Mouse (Mus musculus) midbrain, postnatal 0 days (tissue): ENCODE measurements around the gene Trim41. TPM values are rescaled to one million over a fixed set of nuclear protein-coding genes. Genes with fewer than 3 reads are reported as not detected.
"Not testable (repeated sequence)": the region's sequence is repeated elsewhere in the genome, so short reads cannot be mapped to it uniquely, and the experiment has no call there.

Source experiments
- ATAC-seq: fragments of 200-750 bp; cut with Nextera tagmentation; 2 replicates; pipeline ENCODE4 v1.8.0; 2017; ENCODE audit warnings: moderate number of reproducible peaks, mild to moderate bottlenecking, moderate TSS enrichment, moderate library complexity; ENCODE audit not compliant: low FRiP score
- DNase-seq: peaks from one replicate; pipeline ENCODE4 v3.0.0-alpha.2; 2015; ENCODE audit warnings: low spot score
- H3K27ac ChIP-seq: fragments of 300-500 bp; sonication (generic); 2 replicates; pipeline ENCODE4 v1.5.1; 2014; ENCODE audit warnings: low read depth, mild to moderate bottlenecking, low read length, mixed read lengths
- H3K27me3 ChIP-seq: fragments of 300-500 bp; sonication (generic); 2 replicates; pipeline ENCODE4 v1.6.1; 2014; ENCODE audit warnings: low read length, control low read depth, mixed read lengths; ENCODE audit not compliant: insufficient read depth
- H3K36me3 ChIP-seq: fragments of 300-500 bp; sonication (generic); 2 replicates; pipeline ENCODE4 v1.6.1; 2014; ENCODE audit warnings: low read length, control low read depth, mixed read lengths; ENCODE audit not compliant: insufficient read depth
- H3K4me1 ChIP-seq: fragments of 300-500 bp; sonication (generic); 2 replicates; pipeline ENCODE4 v1.6.1; 2014; ENCODE audit warnings: mild to moderate bottlenecking, control low read depth, antibody characterized with exemption, low read length, mixed read lengths; ENCODE audit not compliant: insufficient read depth
- H3K4me2 ChIP-seq: fragments of 300-500 bp; sonication (generic); 2 replicates; pipeline ENCODE4 v1.6.1; 2014; ENCODE audit warnings: low read depth, mild to moderate bottlenecking, low read length, mixed read lengths; ENCODE audit not compliant: poor library complexity, severe bottlenecking
- H3K4me3 ChIP-seq: fragments of 300-500 bp; sonication (generic); 2 replicates; pipeline ENCODE4 v1.5.1; 2014; ENCODE audit warnings: low read depth, mild to moderate bottlenecking, low read length, moderate library complexity
- H3K9ac ChIP-seq: fragments of 300-500 bp; sonication (generic); replicated peaks from 2 replicates; pipeline ENCODE4 v1.6.1; 2014; ENCODE audit warnings: mild to moderate bottlenecking, low read length, moderate library complexity, mixed read lengths; ENCODE audit not compliant: poor library complexity, severe bottlenecking
- H3K9me3 ChIP-seq: fragments of 300-500 bp; sonication (generic); 2 replicates; pipeline ENCODE4 v1.6.1; 2016; ENCODE audit warnings: low read length, control low read depth
- CTCF ChIP-seq: IDR thresholded peaks from 2 replicates; pipeline ENCODE4 v1.5.1; 2016; ENCODE audit warnings: antibody characterized with exemption, mild to moderate bottlenecking
- WGBS: fragments of 180-500 bp; shearing (Covaris S2); extraction: QIAGEN DNeasy Blood & Tissue Kit; methylation state at CpG from one replicate; pipeline ENCODE4 v1.1.7; 2014; 5-methylcytosine and 5-hydroxymethylcytosine counted together
- polyA plus RNA-seq: library from polyadenylated mRNA; unstranded; fragments of >200 nt; fragmentation: Nextera tagmentation; extraction: Ambion mirVana; gene quantifications from 2 replicates; pipeline ENCODE4 v1.2.1, GENCODE M21; 2015
- total RNA-seq: library from RNA; depleted of rRNA; stranded (reverse); fragments of >200 nt; gene quantifications from 2 replicates; pipeline ENCODE4 v1.2.3, GENCODE M21; 2014

Trim41 gene
- total and polyA plus RNA-seq, 2 experiments from 2014 or later, result 5.0 to 38.9 TPM

DNA sequence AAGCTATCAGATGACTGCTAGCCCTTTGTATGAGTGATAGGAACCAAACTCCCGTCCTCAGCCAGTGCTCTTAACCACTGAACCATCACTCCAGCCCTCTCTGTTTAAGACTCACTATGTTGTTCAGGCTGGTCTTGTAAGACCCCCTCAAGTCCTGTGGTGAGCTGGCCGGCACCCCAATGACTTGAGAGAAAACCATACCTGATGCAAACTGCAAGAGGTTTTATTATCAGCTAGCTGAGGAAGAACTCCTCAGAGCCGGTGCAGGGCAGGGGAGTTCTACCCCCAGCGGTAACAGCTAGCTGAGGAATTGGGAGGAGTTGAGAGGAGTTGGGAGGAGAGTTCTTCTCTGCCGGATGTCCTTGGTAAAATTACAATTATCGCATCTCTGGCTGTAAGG lies 10.8 kb upstream of the Trim41 start:
- H3K4me3 ChIP-seq, result no peak overlapping the region
- TF ChIP-seq CTCF, result no peak
- H3K27ac ChIP-seq, result no peak overlapping the region
- WGBS, result 70% methylated on average over 6 of the region's 6 CpGs
- H3K4me2 ChIP-seq, result no peak overlapping the region
- no peak overlapping the region for H3K9ac ChIP-seq
- DNase-seq (no peak), ATAC-seq (no peak)
- H3K4me1 ChIP-seq, result peaks cover 6% of the 10 kb centered on the region; the same call in 1 of the 2 replicates
- no peaks in the 10 kb centered on the region for H3K36me3 ChIP-seq
- H3K9me3 ChIP-seq, result no peaks in the 10 kb centered on the region
- H3K27me3 ChIP-seq, result no peaks in the 10 kb centered on the region

DNA sequence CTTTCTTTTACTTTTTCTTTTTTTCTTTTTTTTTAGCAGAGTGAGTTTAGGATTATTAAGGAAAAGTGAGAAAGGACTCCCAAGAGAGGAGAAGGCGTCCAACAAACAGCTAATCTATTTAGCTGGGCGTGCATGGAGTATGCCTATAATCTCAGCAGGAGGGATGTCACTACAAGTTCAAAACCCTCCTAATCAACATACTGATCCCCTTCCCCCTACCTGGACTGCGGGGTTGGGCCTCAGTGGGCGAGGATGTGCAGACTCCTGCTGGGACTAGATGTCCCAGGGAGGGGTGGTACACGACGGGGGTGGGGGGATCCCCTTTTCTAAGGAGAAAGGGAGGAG lies 9.6 kb upstream of the Trim41 start:
- Histone ChIP-seq H3K4me3 (peak overlapping the region; percentile 43), H3K4me2 (peak overlapping the region; percentile 51), H3K9ac (no peak overlapping the region), H3K36me3 (no peaks in the 10 kb centered on the region), H3K27me3 (no peaks in the 10 kb centered on the region), H3K4me1 (peaks cover 6% of the 10 kb centered on the region; the same call in 1 of the 2 replicates), H3K9me3 (no peaks in the 10 kb centered on the region), H3K27ac (no peak overlapping the region)
- WGBS, result 1% methylated on average over 6 of the region's 6 CpGs
- no peak for TF ChIP-seq CTCF
- DNase-seq (no peak), ATAC-seq (no peak)

GRCm38 (mm10) chr11:48825979-48826751 lies 9.0 kb upstream of the Trim41 start, which contains the start of the genes Trim7 and Gm12184:
Gene Trim7, plus strand, starts transcription at chr11:48826140.
Gene Gm12184, minus strand, starts transcription at chr11:48826655.
- H3K9me3 ChIP-seq, DNase-seq, H3K27ac ChIP-seq, H3K36me3 ChIP-seq, H3K4me1 ChIP-seq, H3K27me3 ChIP-seq, H3K9ac ChIP-seq: not testable (repeated sequence)
- H3K4me3 ChIP-seq, result peak within 1 kb of the TSS; percentile 43
- ATAC-seq, result peak; percentile 76
- peak within 1 kb of the TSS; percentile 51 for H3K4me2 ChIP-seq
- WGBS, result under 1% methylated on average over 27 of the region's 92 CpGs
- peak; percentile 13; the same call in 1 of the 2 replicates for TF ChIP-seq CTCF

DNA sequence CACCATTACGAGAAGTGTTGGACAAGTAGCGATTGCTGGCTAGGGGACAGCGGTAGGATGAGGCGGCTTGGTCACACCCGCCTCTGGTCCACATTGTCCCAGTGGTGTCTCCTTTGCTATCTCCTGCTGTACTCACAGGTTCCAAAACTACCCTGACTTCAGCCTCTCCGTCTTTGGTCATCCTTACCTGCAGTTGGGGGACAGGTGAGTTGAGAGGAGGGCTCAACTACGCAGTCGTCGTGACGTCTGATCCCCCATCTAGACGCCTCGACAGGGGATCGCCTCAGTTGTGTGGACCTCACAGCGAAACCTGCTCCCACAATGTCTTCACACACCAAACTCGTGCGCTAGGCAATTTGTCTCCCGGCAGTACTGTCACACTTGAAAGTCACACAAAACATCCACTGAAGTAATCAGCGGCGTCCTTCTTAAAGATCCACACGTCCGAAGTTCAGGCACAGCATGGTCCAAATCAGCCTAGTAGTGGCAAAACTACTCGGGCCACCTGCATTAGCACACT lies 7.2 kb upstream of the Trim41 start:
- Histone ChIP-seq H3K4me3 (peak overlapping the region; percentile 38), H3K9me3 (no peaks in the 10 kb centered on the region), H3K27ac (no peak overlapping the region), H3K4me2 (peak overlapping the region; percentile 69), H3K9ac (0 out of 2 replicates have a peak overlapping the region, but pooled peaks have one; percentile 33), H3K36me3 (no peaks in the 10 kb centered on the region), H3K27me3 (no peaks in the 10 kb centered on the region), H3K4me1 (peaks cover 6% of the 10 kb centered on the region; the same call in 1 of the 2 replicates)
- no peak for ATAC-seq
- 6% methylated on average over 22 of the region's 22 CpGs for WGBS
- no peak for TF ChIP-seq CTCF
- DNase-seq, result no peak

GRCm38 (mm10) chr11:48823536-48823972 lies 6.4 kb upstream of the Trim41 start:
- no peak for TF ChIP-seq CTCF
- H3K9ac ChIP-seq, result 0 out of 2 replicates have a peak overlapping the region, but pooled peaks have one; percentile 33
- DNase-seq, result peak; percentile 83
- no peaks in the 10 kb centered on the region for H3K9me3 ChIP-seq
- peak overlapping the region; percentile 69 for H3K4me2 ChIP-seq
- H3K36me3 ChIP-seq, result no peaks in the 10 kb centered on the region
- peak overlapping the region; percentile 38 for H3K4me3 ChIP-seq
- ATAC-seq, result no peak
- no peaks in the 10 kb centered on the region for H3K27me3 ChIP-seq
- peaks cover 6% of the 10 kb centered on the region; the same call in 1 of the 2 replicates for H3K4me1 ChIP-seq
- H3K27ac ChIP-seq, result no peak overlapping the region
- WGBS, result under 1% methylated on average over 15 of the region's 15 CpGs
